Mouse (Mus musculus): ENCODE measurements around the gene Camsap2. TPM values are rescaled to one million over a fixed set of nuclear protein-coding genes. Genes with fewer than 3 reads are reported as not detected.

The Camsap2 gene
- polyA plus RNA-seq, 1 experiment from 2014 or later = 27.5 TPM

DNA sequence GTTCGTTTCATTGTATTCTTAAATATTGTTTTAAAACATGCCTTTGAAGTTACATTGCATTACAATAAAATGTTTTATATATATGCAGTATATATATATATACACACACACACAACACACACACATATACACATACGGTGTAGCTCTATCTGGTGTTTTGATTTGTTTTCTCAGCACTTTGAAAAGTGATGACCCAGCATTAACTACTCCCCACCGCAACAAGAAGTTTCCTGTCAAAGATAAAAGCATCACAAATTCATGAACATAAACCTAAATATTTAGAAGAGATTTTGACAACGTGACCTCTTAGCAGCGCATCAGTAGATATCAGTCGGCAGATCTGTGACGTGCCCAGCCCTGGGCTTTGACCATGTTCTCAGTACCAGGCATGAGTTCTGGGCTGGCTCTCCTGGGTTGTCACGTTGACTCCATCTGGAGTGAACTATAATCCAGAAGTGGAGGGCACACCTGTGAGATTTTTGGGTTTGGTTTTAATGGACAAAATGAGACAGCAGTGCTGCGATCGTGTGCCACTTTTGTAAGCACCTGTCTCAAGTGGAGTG lies 91.3 kb downstream of the Camsap2 start:
- no peak for ATAC-seq (ENCODE audit: low read depth)
- Histone ChIP-seq H3K4me2 (no peak overlapping the region), H3K4me1 (replicated peaks) (peaks cover 10% of the 10 kb centered on the region), H3K9me3 (no peaks in the 10 kb centered on the region), H3K27me3 (peaks cover 32% of the 10 kb centered on the region), H3K27ac (replicated peaks) (no peak overlapping the region), H3K9ac (no peak overlapping the region), H3K4me3 (no peak overlapping the region), H3K36me3 (no peaks in the 10 kb centered on the region)
- 84% methylated on average over 10 of the region's 10 CpGs for WGBS

GRCm38 (mm10) chr1:136253472-136253871 lies 92.4 kb downstream of the Camsap2 start:
- WGBS = 24% methylated on average over 2 of the region's 2 CpGs
- no peak for ATAC-seq (ENCODE audit: low read depth)
- H3K9me3 ChIP-seq = no peaks in the 10 kb centered on the region
- H3K27ac ChIP-seq (replicated peaks) = no peak overlapping the region
- H3K4me2 ChIP-seq = no peak overlapping the region
- H3K36me3 ChIP-seq = no peaks in the 10 kb centered on the region
- 0 out of 2 replicates have a peak, but pooled peaks cover 7% of the 10 kb centered on the region for H3K4me1 ChIP-seq (replicated peaks)
- H3K4me3 ChIP-seq = no peak overlapping the region
- no peak overlapping the region for H3K9ac ChIP-seq
- peaks cover 20% of the 10 kb centered on the region for H3K27me3 ChIP-seq

GRCm38 (mm10) chr1:136249662-136250061 lies 96.2 kb downstream of the Camsap2 start:
- no peaks in the 10 kb centered on the region for H3K27me3 ChIP-seq
- no peak overlapping the region for H3K27ac ChIP-seq (replicated peaks)
- no peak for ATAC-seq (ENCODE audit: low read depth)
- H3K4me3 ChIP-seq = no peak overlapping the region
- H3K9ac ChIP-seq = no peak overlapping the region
- H3K4me1 ChIP-seq (replicated peaks) = no peaks in the 10 kb centered on the region
- 42% methylated on average over 5 of the region's 5 CpGs for WGBS
- H3K36me3 ChIP-seq = no peaks in the 10 kb centered on the region
- no peaks in the 10 kb centered on the region; the same call in 1 of the 2 replicates for H3K9me3 ChIP-seq
- H3K4me2 ChIP-seq = no peak overlapping the region

DNA sequence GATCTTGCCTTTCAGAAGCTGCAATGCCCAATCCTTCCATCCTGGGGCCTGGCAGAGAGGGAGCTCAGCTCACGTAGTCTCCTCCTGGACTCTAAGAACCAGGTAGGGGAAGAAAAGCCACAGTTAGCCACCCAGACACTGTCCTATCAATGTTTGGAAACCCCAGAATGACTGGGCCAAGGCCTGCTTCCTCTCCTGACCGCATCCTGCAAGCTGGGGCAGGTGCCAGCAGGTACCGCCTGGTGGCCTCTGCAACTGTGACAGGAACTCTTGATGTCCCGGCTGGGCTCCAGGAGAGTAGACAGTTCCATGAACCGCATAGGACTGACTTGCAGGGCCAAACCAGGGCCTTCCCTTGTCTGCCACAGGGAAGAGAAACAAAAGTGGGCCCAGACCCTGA lies 98.5 kb downstream of the Camsap2 start:
- ATAC-seq (ENCODE audit: low read depth) = no peak
- Histone ChIP-seq H3K9me3 (no peaks in the 10 kb centered on the region; the same call in 1 of the 2 replicates), H3K27ac (replicated peaks) (no peak overlapping the region), H3K36me3 (no peaks in the 10 kb centered on the region), H3K4me3 (no peak overlapping the region), H3K4me2 (no peak overlapping the region), H3K9ac (no peak overlapping the region), H3K27me3 (no peaks in the 10 kb centered on the region), H3K4me1 (replicated peaks) (no peaks in the 10 kb centered on the region)
- WGBS = 88% methylated on average over 5 of the region's 5 CpGs

- Histone ChIP-seq H3K36me3 (no peaks in the 10 kb centered on the region), H3K27ac (replicated peaks) (no peak overlapping the region), H3K27me3 (no peaks in the 10 kb centered on the region), H3K9ac (no peak overlapping the region), H3K4me2 (no peak overlapping the region), H3K4me1 (replicated peaks) (no peaks in the 10 kb centered on the region), H3K4me3 (no peak overlapping the region), H3K9me3 (no peaks in the 10 kb centered on the region; the same call in 1 of the 2 replicates)
- ATAC-seq (ENCODE audit: low read depth) = no peak
- 87% methylated on average over 4 of the region's 5 CpGs for WGBS
Measured at GRCm38 (mm10) chr1:136244469-136244868, 101.4 kb downstream of the Camsap2 start.

GRCm38 (mm10) chr1:136241801-136242200 lies 104.1 kb downstream of the Camsap2 start:
- H3K27ac ChIP-seq (replicated peaks) = no peak overlapping the region
- no peak overlapping the region for H3K4me3 ChIP-seq
- H3K4me2 ChIP-seq = no peak overlapping the region
- H3K36me3 ChIP-seq = no peaks in the 10 kb centered on the region
- no peaks in the 10 kb centered on the region for H3K27me3 ChIP-seq
- H3K9ac ChIP-seq = no peak overlapping the region
- no peaks in the 10 kb centered on the region; the same call in 1 of the 2 replicates for H3K9me3 ChIP-seq
- no peak for ATAC-seq (ENCODE audit: low read depth)
- 92% methylated on average over 7 of the region's 7 CpGs for WGBS
- H3K4me1 ChIP-seq (replicated peaks) = no peaks in the 10 kb centered on the region

GRCm38 (mm10) chr1:136238495-136238894 lies 107.4 kb downstream of the Camsap2 start:
- no peaks in the 10 kb centered on the region for H3K36me3 ChIP-seq
- H3K9ac ChIP-seq = no peak overlapping the region
- ATAC-seq (ENCODE audit: low read depth) = no peak
- H3K27me3 ChIP-seq = peaks cover 10% of the 10 kb centered on the region
- H3K4me1 ChIP-seq (replicated peaks) = peaks cover 14% of the 10 kb centered on the region
- H3K4me3 ChIP-seq = no peak overlapping the region
- no peaks in the 10 kb centered on the region for H3K9me3 ChIP-seq
- 87% methylated on average over 4 of the region's 4 CpGs for WGBS
- no peak overlapping the region for H3K4me2 ChIP-seq
- no peak overlapping the region for H3K27ac ChIP-seq (replicated peaks)

DNA sequence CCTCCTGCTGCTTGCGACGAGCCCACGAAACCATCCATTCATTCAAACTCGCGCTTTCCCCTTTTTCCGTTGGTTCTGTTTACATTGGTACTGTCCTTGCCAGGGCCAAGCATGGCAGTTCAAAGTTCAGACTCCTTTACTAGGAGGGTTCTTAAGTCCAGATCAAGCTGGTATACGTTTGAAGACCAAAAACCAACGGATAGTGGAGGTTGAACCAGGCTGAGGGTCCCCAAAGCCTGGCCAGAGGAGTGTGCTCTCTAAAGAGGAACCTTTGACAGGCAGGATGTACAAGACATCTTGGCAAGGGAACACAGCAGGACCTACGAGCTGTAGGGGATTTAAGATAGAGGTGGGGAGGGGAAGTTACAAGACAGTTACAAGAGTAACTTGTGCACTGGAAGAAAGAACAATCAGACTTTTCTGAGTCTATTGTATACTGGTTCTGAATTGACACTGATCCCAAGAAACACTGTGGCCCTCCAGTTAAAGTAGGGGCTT lies 111.3 kb downstream of the Camsap2 start:
- Histone ChIP-seq H3K4me1 (replicated peaks) (peaks cover 52% of the 10 kb centered on the region), H3K36me3 (no peaks in the 10 kb centered on the region), H3K4me2 (peak overlapping the region; percentile 77), H3K9me3 (no peaks in the 10 kb centered on the region), H3K9ac (peak overlapping the region; percentile 73), H3K27me3 (peaks cover 10% of the 10 kb centered on the region), H3K4me3 (peak overlapping the region; percentile 53), H3K27ac (replicated peaks) (0 out of 2 replicates have a peak overlapping the region, but pooled peaks have one; percentile 14)
- ATAC-seq (ENCODE audit: low read depth) = peak; percentile 7; the same call in 1 of the 2 replicates
- WGBS = 2% methylated on average over 9 of the region's 9 CpGs

DNA sequence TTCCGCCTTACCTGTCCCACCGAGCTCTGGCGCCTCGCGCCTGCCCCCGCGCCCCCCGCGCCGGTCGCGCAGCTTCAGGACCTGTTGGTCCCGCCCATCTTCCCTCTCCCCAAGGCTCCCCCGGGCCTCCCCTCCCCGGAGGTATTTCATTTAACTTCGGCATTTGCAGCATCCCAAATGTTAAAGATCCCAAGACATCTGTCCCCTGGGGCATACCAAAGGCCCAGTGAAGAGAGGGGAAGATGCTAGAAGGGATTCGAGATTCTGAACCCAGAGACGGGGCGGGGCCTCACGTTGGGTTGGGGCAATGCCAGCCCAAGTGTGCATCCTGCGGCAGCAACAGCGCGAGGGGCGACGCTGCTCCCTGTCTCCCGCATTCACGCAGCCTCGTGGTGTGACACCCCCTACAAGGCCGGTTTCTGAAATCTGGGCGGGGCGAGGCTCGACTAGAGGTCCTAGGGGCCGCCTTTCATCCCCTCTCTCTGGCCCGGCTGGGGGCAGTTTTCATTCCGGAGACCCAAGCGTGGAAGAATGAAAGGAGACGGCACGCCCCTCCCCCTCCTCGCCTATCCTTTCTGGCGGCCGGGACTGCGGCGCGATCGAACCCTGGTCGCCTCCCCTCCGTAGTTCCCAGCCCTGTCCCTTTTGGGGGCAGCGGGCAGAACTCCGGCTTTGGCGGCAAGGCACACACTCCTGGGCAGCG lies 111.9 kb downstream of the Camsap2 start, which contains the start of gene Inava:
TSS of gene Inava (minus strand) at position 373 of the 703 bp plus-strand sequence.
- peaks cover 58% of the 10 kb centered on the region for H3K4me1 ChIP-seq (replicated peaks)
- peak; percentile 83 for ATAC-seq (ENCODE audit: low read depth)
- 1% methylated on average over 50 of the region's 51 CpGs for WGBS
- H3K27me3 ChIP-seq = peaks cover 10% of the 10 kb centered on the region
- no peaks in the 10 kb centered on the region for H3K36me3 ChIP-seq
- no peaks in the 10 kb centered on the region for H3K9me3 ChIP-seq
- peak within 1 kb of the TSS; percentile 73 for H3K9ac ChIP-seq
- H3K27ac ChIP-seq (replicated peaks) = 0 out of 2 replicates have a peak within 1 kb of the TSS, but pooled peaks have one; percentile 14
- H3K4me3 ChIP-seq = peak within 1 kb of the TSS; percentile 53
- peak within 1 kb of the TSS; percentile 77 for H3K4me2 ChIP-seq

DNA sequence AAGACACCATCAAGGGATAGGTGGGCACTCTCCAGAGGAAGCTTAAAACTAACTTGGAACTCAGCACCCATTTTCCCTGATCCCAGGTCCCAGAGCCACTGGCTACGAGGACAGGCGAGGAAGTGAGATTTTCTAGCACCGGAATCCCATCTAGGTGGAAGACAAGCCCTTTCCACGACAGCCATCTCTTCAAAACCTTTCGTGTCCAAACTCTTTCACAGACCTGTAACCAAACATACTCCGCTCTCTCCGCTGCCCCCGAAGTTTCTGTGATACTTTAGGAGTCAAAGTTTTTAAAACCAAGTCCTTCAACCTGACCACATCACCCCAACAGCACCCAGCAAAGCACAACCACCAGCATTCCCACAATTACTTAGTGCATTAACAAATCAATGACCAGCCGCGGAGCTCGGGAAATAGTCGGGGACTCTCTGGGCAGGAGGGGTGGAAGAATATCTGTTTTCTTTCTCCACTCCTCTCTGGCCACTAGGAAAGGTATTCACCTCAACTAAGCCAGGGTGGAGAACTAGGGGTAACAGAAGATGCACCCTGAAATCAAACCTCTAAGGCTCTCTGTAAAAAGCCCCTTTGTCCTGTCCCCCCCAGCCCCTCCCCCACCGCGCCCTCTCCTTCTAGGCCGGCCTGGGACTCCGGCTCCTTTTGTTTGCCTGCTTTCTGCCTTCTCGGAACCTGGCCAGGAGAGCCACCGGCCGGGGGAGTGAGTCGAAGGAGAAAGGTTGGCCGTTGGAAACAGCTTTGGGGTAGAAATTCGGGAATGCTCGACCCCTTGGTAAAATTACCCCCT lies 112.7 kb downstream of the Camsap2 start:
- Histone ChIP-seq H3K9ac (peak overlapping the region; percentile 73), H3K4me2 (peak overlapping the region; percentile 77), H3K9me3 (no peaks in the 10 kb centered on the region), H3K27ac (replicated peaks) (no peak overlapping the region), H3K27me3 (peaks cover 10% of the 10 kb centered on the region), H3K4me3 (peak overlapping the region; percentile 53), H3K36me3 (no peaks in the 10 kb centered on the region), H3K4me1 (replicated peaks) (peaks cover 67% of the 10 kb centered on the region)
- under 1% methylated on average over 23 of the region's 23 CpGs for WGBS
- no peak; the same call in 1 of the 2 replicates for ATAC-seq (ENCODE audit: low read depth)

DNA sequence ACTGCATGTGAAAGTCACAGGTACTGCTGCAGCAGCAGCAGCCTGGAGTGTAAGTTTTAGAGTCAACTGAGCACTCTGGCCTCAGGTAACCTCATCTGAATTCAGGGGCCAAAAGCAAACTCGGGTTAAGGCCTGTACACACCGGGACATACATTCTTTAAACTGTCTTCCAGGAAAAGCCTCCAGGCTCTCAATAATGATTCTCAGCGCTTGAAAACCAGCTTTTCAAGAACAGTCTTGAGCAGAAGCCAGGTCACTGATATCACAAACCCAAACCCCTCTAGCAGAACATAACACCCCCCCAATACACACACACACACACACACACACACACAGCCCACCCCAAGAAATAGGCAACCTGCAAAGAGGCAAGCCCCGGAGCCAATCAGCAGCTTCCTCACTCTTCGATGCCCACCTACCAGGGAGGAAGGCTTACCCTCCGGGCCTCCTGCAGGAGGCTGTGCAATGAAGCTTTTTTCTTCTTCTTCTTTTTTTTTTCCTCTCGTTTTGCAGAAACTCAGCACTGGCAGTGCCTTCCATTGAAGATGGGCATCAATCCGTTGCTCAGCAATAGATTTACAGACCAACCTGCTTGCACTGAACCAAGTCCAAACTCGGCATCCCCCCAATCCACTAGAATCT lies 113.5 kb downstream of the Camsap2 start:
- H3K4me3 ChIP-seq = peak overlapping the region; percentile 53
- no peaks in the 10 kb centered on the region for H3K36me3 ChIP-seq
- H3K9ac ChIP-seq = 0 out of 2 replicates have a peak overlapping the region, but pooled peaks have one; percentile 22
- no peaks in the 10 kb centered on the region for H3K9me3 ChIP-seq
- no peak for ATAC-seq (ENCODE audit: low read depth)
- H3K27ac ChIP-seq (replicated peaks) = no peak overlapping the region
- H3K4me2 ChIP-seq = peak overlapping the region; percentile 77
- H3K4me1 ChIP-seq (replicated peaks) = peaks cover 75% of the 10 kb centered on the region
- WGBS = 2% methylated on average over 9 of the region's 9 CpGs
- peaks cover 10% of the 10 kb centered on the region for H3K27me3 ChIP-seq

Measured in neural tube, embryonic 13.5 days (tissue).